Mouse (Mus musculus) hindbrain, embryonic 14.5 days (tissue): ENCODE results near the gene 2610318N02Rik. TPM values are rescaled to one million over a fixed set of nuclear protein-coding genes. Genes with fewer than 3 reads are reported as not detected.

Experiments used
- ATAC-seq: fragments of 200-750 bp; cut with Nextera tagmentation; 2 replicates; pipeline ENCODE4 v1.8.0; 2017; ENCODE audit warnings: moderate number of reproducible peaks, mild to moderate bottlenecking, moderate TSS enrichment, moderate library complexity; ENCODE audit not compliant: low FRiP score
- DNase-seq: peaks from one replicate; pipeline ENCODE4 v3.0.0-alpha.2; 2015; ENCODE audit warnings: low spot score
- H3K27ac ChIP-seq: fragments of 300-500 bp; sonication (generic); 2 replicates; pipeline ENCODE4 v1.5.1; 2014; ENCODE audit warnings: mild to moderate bottlenecking, moderate library complexity
- H3K27me3 ChIP-seq: fragments of 300-500 bp; sonication (generic); 2 replicates; pipeline ENCODE4 v1.6.1; 2014; ENCODE audit warnings: mild to moderate bottlenecking, low read length, mixed read lengths; ENCODE audit not compliant: control insufficient read depth, insufficient read depth
- H3K36me3 ChIP-seq: fragments of 300-500 bp; sonication (generic); replicated peaks from 2 replicates; pipeline ENCODE4 v1.6.1; 2014; ENCODE audit not compliant: control insufficient read depth, insufficient read depth
- H3K4me1 ChIP-seq: fragments of 300-500 bp; sonication (generic); replicated peaks from 2 replicates; pipeline ENCODE4 v1.6.1; 2014; ENCODE audit warnings: antibody characterized with exemption, low read length, mixed read lengths; ENCODE audit not compliant: control insufficient read depth, insufficient read depth
- H3K4me2 ChIP-seq: fragments of 300-500 bp; sonication (generic); replicated peaks from 2 replicates; pipeline ENCODE4 v1.6.1; 2014; ENCODE audit warnings: mild to moderate bottlenecking, moderate library complexity
- H3K4me3 ChIP-seq: fragments of 300-500 bp; sonication (generic); replicated peaks from 2 replicates; pipeline ENCODE4 v1.5.1; 2014; ENCODE audit warnings: mild to moderate bottlenecking, low read length
- H3K9ac ChIP-seq: fragments of 300-500 bp; sonication (generic); 2 replicates; pipeline ENCODE4 v1.6.1; 2014
- H3K9me3 ChIP-seq: fragments of 300-500 bp; sonication (generic); 2 replicates; pipeline ENCODE4 v1.6.1; 2016; ENCODE audit warnings: low read length; ENCODE audit not compliant: control insufficient read depth
- WGBS: fragments of 180-500 bp; shearing (Covaris S2); extraction: QIAGEN DNeasy Blood & Tissue Kit; methylation state at CpG from one replicate; pipeline ENCODE4 v1.1.7; 2014; 5-methylcytosine and 5-hydroxymethylcytosine counted together
- polyA plus RNA-seq: library from polyadenylated mRNA; unstranded; fragments of >200 nt; fragmentation: Nextera tagmentation; extraction: Ambion mirVana; gene quantifications from 2 replicates; pipeline ENCODE4 v1.2.1, GENCODE M21; 2014

2610318N02Rik gene
- polyA plus RNA-seq, 1 experiment from 2014 or later: 11.9 TPM

GRCm38 (mm10) chr16:17146772-17147235, 21.8 kb upstream of the 2610318N02Rik start, which contains the start of gene Ccdc116:
TSS of gene Ccdc116 (minus strand) at chr16:17147229.
- Histone ChIP-seq H3K9ac (peak within 1 kb of the TSS; percentile 77), H3K4me2 (peak within 1 kb of the TSS; percentile 96), H3K27ac (peak within 1 kb of the TSS; percentile 74), H3K27me3 (no peaks in the 10 kb centered on the region), H3K4me3 (peak within 1 kb of the TSS; percentile 68), H3K4me1 (peaks cover 10% of the 10 kb centered on the region), H3K9me3 (no peaks in the 10 kb centered on the region), H3K36me3 (peaks cover 13% of the 10 kb centered on the region)
- peak; percentile 91 for ATAC-seq
- peak; percentile 87 for DNase-seq
- under 1% methylated on average over 34 of the region's 34 CpGs for WGBS

- no peak for ATAC-seq
- Histone ChIP-seq H3K4me1 (peaks cover 10% of the 10 kb centered on the region), H3K27ac (no peak within 1 kb of the TSS), H3K9me3 (no peaks in the 10 kb centered on the region), H3K9ac (no peak within 1 kb of the TSS), H3K27me3 (no peaks in the 10 kb centered on the region), H3K4me2 (no peak within 1 kb of the TSS), H3K36me3 (no peaks in the 10 kb centered on the region), H3K4me3 (no peak within 1 kb of the TSS)
- no peak for DNase-seq
- 17% methylated on average over 7 of the region's 7 CpGs for WGBS
Observed at GRCm38 (mm10) chr16:17144339-17144738, 19.4 kb upstream of the 2610318N02Rik start, which contains the start of gene Ydjc. TSS of gene Ydjc (plus strand) at chr16:17144621.

GRCm38 (mm10) chr16:17137355-17137754, 12.4 kb upstream of the 2610318N02Rik start:
- Histone ChIP-seq H3K9ac (no peak overlapping the region), H3K4me1 (0 out of 2 replicates have a peak, but pooled peaks cover 5% of the 10 kb centered on the region), H3K4me3 (no peak overlapping the region), H3K36me3 (no peaks in the 10 kb centered on the region), H3K9me3 (no peaks in the 10 kb centered on the region), H3K4me2 (no peak overlapping the region), H3K27me3 (no peaks in the 10 kb centered on the region), H3K27ac (no peak overlapping the region)
- no peak for DNase-seq
- no peak for ATAC-seq
- WGBS: 89% methylated on average over 15 of the region's 15 CpGs

GRCm38 (mm10) chr16:17132906-17133200, 7.9 kb upstream of the 2610318N02Rik start:
- Histone ChIP-seq H3K4me2 (peak overlapping the region; percentile 74), H3K9me3 (no peaks in the 10 kb centered on the region), H3K9ac (peak overlapping the region; percentile 52; the same call in 1 of the 2 replicates), H3K36me3 (no peaks in the 10 kb centered on the region), H3K4me3 (peak overlapping the region; percentile 79), H3K4me1 (peaks cover 14% of the 10 kb centered on the region), H3K27me3 (no peaks in the 10 kb centered on the region), H3K27ac (no peak overlapping the region)
- no peak for DNase-seq
- 36% methylated on average over 7 of the region's 7 CpGs for WGBS
- ATAC-seq: no peak

- no peaks in the 10 kb centered on the region for H3K9me3 ChIP-seq
- peak within 1 kb of the TSS; percentile 80 for H3K27ac ChIP-seq
- under 1% methylated on average over 46 of the region's 47 CpGs for WGBS
- H3K27me3 ChIP-seq: no peaks in the 10 kb centered on the region
- ATAC-seq (peak; percentile 99), DNase-seq (peak; percentile 98)
- H3K4me1 ChIP-seq: peaks cover 14% of the 10 kb centered on the region
- H3K4me3 ChIP-seq: peak within 1 kb of the TSS; percentile 79
- H3K4me2 ChIP-seq: peak within 1 kb of the TSS; percentile 74
- peak within 1 kb of the TSS; percentile 72 for H3K9ac ChIP-seq
- H3K36me3 ChIP-seq: no peaks in the 10 kb centered on the region
Observed at GRCm38 (mm10) chr16:17132089-17132905, 7.3 kb upstream of the 2610318N02Rik start, which contains the start of gene Sdf2l1. TSS of gene Sdf2l1 (minus strand) at chr16:17132383.

GRCm38 (mm10) chr16:17131191-17132088, 6.5 kb upstream of the 2610318N02Rik start:
- peak overlapping the region; percentile 79 for H3K4me3 ChIP-seq
- ATAC-seq: no peak
- 4% methylated on average over 42 of the region's 43 CpGs for WGBS
- peak overlapping the region; percentile 74 for H3K4me2 ChIP-seq
- peaks cover 14% of the 10 kb centered on the region for H3K4me1 ChIP-seq
- H3K27ac ChIP-seq: peak overlapping the region; percentile 80
- H3K27me3 ChIP-seq: no peaks in the 10 kb centered on the region
- no peak for DNase-seq
- H3K9ac ChIP-seq: peak overlapping the region; percentile 72
- H3K9me3 ChIP-seq: no peaks in the 10 kb centered on the region
- no peaks in the 10 kb centered on the region for H3K36me3 ChIP-seq

GRCm38 (mm10) chr16:17127292-17127691, 2.3 kb upstream of the 2610318N02Rik start:
- no peak overlapping the region for H3K9ac ChIP-seq
- H3K36me3 ChIP-seq: no peaks in the 10 kb centered on the region
- no peak overlapping the region for H3K4me3 ChIP-seq
- DNase-seq: no peak
- no peaks in the 10 kb centered on the region for H3K27me3 ChIP-seq
- H3K4me1 ChIP-seq: peaks cover 25% of the 10 kb centered on the region
- ATAC-seq: no peak
- 95% methylated on average over 1 of the region's 1 CpGs for WGBS
- H3K27ac ChIP-seq: no peak overlapping the region
- no peak overlapping the region for H3K4me2 ChIP-seq
- no peaks in the 10 kb centered on the region for H3K9me3 ChIP-seq

- Histone ChIP-seq H3K27ac (no peak overlapping the region), H3K9me3 (no peaks in the 10 kb centered on the region), H3K4me2 (peak overlapping the region; percentile 75), H3K9ac (peak overlapping the region; percentile 50), H3K36me3 (no peaks in the 10 kb centered on the region), H3K4me3 (peak overlapping the region; percentile 40), H3K27me3 (no peaks in the 10 kb centered on the region), H3K4me1 (peaks cover 15% of the 10 kb centered on the region)
- 2% methylated on average over 22 of the region's 22 CpGs for WGBS
- ATAC-seq (peak; percentile 38), DNase-seq (no peak)
Observed at GRCm38 (mm10) chr16:17124119-17124870, 672 bp downstream of the 2610318N02Rik start.
